In the genomic region with DNA sequence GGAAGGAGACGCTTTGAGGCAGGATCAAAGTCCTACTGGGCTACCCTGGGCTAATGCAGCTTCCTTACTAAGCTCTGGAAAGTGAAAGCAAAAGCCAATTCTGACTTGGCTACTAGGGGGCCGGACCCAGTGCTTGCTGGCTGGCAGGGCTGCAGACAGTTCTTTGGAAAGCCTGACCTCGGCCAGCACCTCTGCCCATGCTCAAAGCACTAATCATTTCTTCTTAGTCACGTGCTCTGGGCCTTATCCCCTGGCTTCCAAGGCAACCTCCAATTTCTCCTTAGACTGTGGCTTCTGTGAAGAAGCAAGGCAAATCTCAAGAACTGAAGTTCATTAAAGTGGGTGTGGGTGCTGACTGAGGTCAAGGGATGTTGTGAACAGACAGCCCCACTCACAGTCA, we compare ENCODE assay signal across 5 mouse cellular contexts.
"Had no signal": no experiment of that assay in that cellular context is flagged by ENCODE, and none has a peak within 500 bp of the region (broad histone marks: within the 10 kb centered on the region; RNA-seq: fewer than 3 reads in every experiment).

No protein-coding gene starts in this region.

- H3K9me3 ChIP-seq: lung, embryonic 15.5 days had no signal

- H3K9ac ChIP-seq: limb, embryonic 12.5 days; lung, embryonic 15.5 days; neural tube, embryonic 12.5 days had no signal

- H3K27ac ChIP-seq: limb, embryonic 12.5 days; lung, embryonic 15.5 days; midbrain, embryonic 10.5 days; neural tube, embryonic 12.5 days had no signal

- H3K4me3 ChIP-seq: limb, embryonic 12.5 days; lung, embryonic 15.5 days; midbrain, embryonic 10.5 days; myocyte; neural tube, embryonic 12.5 days had no signal

- H3K36me3 ChIP-seq: lung, embryonic 15.5 days; midbrain, embryonic 10.5 days; neural tube, embryonic 12.5 days had no signal

- H3K4me2 ChIP-seq: limb, embryonic 12.5 days; lung, embryonic 15.5 days; neural tube, embryonic 12.5 days had no signal

- H3K4me1 ChIP-seq: limb, embryonic 12.5 days; lung, embryonic 15.5 days; neural tube, embryonic 12.5 days had no signal

- H3K27me3 ChIP-seq: lung, embryonic 15.5 days had no signal
